Mouse (Mus musculus) lung, postnatal 4 days (tissue): ENCODE data around the gene Ilf2.
A peak's percentile ranks its signal among the peaks of the same experiment; 100 is the strongest.

Experiments
- DNase-seq, 2 experiments: peaks; one replicate each; pipeline ENCODE4 v3.0.0; 2021

The Ilf2 gene

DNA sequence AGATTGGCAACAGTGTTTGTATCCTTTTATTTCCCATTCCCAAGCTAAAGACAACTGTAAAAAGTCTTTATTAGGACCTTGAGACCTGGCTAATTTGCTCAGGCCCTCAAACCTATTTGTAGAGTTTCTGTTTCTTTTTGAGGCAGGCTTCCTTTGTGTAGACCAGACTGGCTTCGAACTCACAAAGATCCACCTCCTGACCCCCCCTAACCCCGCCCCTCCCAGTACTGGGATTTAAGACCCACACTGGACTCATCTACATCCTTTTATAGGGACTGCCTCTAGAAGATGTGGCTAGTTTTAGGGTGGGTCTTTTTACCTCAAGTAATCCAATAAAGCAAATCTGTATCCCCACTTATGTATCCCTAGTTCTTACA is 33.8 kb downstream of the Ilf2 start:
- DNase-seq = no peak

DNA sequence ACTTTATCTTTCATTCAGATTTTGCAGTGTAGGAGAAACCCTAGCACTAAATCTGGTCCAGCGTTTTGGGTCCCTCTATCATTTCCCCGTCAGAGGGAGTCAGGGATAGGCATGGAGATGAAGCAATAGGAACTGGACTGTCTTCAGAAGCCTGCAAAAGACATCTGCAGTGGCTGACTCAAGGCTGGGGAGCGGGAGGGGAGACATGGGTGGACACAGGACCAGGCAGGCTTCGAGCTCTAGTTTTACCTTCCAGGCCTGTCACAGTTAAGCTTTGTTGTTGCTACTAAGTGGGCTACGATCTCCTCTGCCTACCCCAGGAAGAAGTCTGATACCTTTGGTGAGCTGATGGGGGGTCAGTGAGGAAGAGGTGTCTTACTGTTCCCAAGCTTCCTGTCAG is 36.4 kb downstream of the Ilf2 start:
- no peak for DNase-seq

DNA sequence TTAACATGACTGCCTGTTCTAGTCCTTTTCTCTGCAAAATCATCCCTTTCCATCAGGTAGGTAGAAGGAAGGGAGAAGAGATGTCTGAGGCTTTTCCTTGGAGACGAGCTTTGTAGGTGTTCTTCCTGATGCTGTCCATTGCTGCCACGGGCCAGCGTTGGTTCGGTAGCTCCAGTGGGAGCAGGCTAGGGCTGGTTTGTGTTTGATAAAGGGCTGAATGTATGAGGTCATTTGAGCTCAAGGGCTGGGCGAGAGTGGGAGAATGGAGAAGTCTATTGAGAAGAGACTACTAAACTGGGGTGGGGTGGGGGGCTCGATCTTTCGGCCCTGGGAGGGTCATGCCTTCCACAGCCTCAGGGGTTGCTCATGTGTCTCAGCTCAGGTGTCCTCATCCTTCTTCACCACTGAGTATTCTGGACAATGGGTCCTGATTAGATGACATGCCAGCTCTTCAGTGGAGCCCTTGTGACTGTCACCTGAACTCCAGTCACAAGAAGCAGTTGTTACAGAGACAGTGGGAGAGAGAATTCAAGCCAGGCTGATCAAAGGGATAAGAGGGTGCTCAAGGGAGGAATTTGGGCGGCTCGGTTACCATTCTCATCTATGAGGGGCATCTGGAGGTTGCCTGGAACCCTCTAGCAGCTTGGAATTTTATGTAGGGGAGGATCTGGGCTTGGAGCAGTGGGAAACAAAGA is 37.2 kb downstream of the Ilf2 start:
- no peak for DNase-seq

DNA sequence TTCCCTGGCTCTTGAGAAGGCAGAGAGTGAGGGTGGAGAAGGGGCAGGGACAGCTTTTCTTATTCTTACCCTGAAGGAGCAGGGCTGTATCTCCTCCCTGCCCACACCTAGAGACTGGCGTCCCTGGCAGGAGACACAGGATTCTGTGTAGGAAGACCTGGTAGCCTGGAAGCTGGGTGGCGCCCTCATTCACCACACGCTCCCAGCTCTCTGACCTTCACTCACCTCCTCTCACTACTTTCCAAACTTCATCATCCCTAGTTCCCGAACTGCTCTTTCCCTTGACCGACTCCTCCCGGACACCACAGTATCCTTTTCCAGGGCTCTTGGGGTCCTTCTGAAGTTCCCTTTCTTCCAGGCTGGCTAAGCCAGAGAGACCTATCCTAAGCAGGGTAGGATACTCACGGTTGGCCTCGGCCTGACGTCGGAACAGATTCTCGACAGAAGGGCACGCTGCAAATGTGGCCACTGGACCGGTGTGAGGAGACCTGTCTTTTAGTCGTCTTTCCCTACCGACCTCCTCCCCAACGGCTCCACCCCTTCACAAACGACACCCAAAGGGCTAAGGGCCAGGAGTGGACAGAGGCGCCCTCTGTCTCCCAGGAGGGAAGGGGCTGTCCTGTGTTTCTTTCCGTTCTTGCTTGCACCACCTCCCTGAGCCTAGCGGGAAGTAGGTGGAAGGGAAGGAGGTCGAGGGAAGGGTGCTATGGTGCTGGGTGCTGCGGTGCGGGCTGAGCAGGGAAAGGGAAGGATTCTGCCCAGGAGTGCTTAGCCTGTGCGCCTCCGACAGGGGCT is 38.1 kb downstream of the Ilf2 start, which contains the start of the genes S100a1 and S100a13:
Gene S100a1, minus strand, starts transcription at position 597 of the 795 bp plus-strand sequence.
Gene S100a13, plus strand, starts transcription at position 640 of the 795 bp plus-strand sequence.
- peak; percentile 83 to 85 for DNase-seq

DNA sequence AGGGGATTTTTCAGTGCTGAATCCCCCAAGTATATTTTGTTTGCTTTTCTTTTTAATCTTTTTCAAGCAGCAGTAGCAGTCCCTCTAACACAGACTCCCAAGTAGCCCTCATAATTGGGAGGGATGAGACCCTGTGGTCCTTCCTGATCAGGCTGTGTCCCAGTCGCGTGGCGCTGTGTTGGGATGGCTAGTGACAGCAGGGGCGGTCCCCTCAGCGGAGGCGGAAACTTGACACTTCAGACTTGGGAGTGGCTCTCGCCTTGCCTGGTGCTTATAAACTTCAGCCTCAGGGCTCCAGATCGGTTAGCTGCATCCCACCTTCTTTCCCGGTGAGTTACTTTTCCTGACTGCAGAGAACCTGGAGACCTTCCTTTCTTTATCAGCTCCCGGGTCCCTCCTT is 38.8 kb downstream of the Ilf2 start:
- peak; percentile 81 to 83 for DNase-seq

DNA sequence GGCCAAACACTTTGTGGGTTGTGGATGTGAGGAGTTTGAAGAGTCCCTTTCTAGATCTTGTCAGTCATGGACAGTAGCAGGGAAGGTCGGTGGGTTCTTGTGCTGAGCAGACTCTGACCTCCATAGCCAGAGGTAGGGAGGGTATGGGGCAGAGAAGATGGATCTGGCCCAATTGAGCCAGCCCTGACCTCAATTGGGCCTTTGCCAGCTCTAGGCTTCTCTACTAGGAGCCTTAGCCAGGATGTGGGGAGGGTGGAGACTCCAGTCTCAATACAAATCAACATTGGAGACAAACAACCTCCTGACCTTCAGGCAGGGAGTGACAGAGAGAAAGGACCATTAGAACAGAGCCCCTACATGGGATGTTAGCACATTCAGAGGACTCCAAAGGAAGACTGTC is 39.3 kb downstream of the Ilf2 start:
- DNase-seq = peak; percentile 53 to 54

DNA sequence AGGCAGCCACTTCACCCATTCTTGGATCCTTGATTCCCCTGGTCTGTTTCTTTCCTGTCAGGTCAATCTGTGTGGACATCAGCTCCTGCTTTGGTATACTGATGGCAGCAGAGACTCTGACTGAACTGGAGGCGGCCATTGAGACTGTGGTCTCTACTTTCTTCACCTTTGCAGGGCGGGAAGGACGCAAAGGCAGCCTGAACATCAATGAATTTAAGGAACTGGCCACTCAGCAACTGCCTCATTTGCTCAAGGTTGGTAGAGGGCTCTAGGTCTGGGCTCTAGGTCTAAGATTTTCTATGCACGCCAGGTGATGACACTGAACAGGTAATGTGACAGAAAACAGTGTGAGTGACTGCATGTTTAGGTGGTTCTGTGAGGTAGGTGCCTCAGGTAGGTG is 39.9 kb downstream of the Ilf2 start:
- DNase-seq = no peak

DNA sequence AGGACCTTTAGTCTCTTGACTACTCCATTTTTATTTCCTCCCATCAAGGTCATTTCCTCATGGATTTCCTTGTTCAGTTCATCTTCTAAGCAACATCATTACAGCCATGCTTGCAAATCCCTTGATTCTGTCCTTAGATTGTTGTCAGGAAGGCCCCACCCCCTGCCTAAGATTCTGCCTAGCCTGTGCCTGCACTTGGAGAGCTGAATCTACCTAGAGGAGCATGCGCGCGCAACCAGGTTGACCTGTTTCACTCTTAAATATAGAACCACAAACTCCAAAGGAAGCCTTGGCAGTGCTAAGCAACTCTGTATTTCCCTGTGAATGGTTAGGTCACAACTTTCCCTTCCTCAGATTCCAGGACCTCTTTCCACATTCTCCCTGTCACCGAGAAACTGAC is 41.8 kb downstream of the Ilf2 start:
- no peak for DNase-seq

DNA sequence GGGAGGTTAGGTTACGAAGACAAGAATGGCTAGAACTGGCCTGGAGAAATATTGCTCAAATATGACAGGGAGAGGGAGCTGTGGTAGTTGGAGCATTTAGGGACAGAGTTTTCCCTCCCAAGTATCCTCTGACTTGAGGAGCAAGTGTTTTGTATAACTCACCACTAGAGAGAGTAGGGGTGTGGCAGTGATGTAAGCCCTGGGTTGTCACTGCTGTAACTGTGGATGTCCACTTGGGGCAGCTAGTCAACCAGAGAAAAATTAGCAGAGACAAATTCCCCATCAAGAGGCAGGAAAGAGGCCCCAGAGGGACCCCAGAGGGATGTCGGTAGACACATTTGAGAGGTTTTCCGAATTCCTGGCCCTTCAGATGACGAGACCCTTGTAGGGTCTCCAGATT is 49.5 kb downstream of the Ilf2 start:
- peak; percentile 57 to 63 for DNase-seq

DNA sequence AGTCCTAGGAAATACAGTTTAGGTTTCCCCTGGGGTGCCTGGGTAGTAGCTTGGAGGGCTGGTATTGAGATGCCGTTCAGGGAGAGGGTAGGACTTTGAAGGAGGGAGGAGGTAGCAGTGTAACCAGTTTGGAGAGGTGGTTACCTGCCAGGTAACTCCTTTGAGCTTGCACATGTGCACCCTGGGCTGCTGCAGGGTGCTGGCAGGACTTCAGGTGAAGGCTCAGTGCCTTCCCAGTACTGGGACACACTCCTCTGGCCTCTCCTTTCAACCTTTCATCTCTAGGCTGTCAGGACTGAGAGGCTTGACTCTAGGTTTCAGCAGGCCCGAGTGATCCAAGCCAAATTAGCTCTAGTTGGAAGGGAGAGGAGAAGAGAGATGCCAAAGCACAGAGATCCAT is 50.1 kb downstream of the Ilf2 start:
- no peak for DNase-seq

DNA sequence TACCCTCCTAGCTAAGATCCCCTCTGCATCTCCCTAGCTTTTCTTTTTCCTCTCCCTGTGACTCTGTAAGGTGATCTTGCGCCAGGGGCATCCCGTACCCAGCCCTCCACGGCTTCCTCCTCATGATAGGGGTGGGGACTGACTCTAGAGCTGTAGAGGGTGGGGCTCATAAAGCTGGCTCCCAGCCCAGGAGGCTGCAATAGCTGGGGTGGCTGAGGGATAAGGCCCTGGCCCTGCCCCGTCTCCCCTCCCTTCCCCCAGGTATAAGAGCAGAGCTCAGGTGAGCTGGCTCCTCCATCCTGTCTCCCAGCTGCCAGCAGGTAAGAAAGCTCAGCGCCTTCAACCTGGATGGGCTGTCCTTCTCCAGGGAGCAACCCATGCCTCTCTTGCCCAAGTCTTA is 50.7 kb downstream of the Ilf2 start, which contains the start of gene S100a14:
Gene S100a14, plus strand, starts transcription at position 277 of the 400 bp plus-strand sequence.
- peak; percentile 73 to 86 for DNase-seq

DNA sequence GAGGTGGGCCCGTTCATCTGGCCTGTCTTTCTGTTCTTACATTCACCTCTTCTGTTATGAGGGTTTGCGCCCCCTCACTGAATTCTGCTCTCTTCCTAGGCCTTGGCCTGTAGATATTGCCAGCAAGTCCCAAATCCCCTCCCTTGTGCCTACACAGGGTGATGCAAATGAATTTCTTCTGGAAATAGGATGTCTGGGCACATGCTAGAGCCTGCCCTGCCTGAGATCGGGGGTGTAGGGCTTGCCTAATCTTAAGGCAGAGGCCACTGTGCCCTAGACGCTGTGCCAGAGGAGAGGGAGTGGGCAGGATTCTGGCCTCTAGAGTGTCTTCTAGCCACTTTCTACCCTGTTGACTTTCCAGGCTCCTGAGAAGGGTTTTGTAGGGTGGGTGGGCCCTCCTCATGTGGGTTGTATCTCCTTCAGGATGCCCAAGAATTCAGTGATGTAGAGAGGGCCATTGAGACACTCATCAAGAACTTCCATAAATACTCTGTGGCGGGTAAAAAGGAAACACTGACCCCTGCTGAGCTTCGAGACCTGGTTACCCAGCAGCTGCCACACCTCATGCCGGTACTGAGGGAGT is 51.5 kb downstream of the Ilf2 start:
- DNase-seq = no peak

DNA sequence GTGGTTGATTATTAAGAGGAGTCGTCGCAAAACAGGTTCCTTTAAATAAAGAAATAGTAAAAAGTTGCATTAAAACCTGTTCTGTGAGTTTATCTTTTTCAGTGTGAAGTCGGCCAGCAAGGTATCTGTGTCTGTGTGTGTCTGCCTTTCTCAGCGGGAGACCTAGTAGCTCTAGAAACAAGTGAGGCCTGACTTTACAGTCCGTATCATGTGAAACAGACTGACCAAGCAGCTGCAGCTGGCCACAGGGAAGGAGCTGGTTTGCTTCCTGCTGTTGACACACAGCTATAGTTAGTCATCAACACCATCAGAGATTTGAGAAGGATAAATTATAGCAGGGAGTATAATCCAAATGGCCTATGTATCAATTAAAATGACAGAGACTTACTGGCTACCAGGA is 55.8 kb downstream of the Ilf2 start:
- DNase-seq = no peak

DNA sequence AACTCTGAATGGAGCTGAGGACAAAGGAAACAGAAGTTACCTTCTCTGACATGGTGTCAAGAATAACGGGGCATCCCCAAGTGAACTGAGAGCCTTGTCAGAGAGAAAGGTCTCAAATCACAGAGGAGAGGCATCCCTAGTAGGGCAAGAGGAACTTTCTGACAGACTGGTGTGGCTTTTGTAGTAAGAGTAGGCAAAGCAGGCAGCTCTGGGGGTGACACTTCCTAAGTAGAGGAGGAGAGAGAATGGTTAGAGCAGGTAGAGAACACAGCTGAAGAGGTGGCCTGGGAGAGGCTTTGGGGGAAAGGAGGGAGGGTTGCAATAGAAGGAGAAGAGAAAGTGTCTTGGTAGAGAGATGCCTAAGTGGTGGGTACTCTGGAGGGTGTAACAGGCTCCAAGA is 59.5 kb downstream of the Ilf2 start:
- DNase-seq = no peak

DNA sequence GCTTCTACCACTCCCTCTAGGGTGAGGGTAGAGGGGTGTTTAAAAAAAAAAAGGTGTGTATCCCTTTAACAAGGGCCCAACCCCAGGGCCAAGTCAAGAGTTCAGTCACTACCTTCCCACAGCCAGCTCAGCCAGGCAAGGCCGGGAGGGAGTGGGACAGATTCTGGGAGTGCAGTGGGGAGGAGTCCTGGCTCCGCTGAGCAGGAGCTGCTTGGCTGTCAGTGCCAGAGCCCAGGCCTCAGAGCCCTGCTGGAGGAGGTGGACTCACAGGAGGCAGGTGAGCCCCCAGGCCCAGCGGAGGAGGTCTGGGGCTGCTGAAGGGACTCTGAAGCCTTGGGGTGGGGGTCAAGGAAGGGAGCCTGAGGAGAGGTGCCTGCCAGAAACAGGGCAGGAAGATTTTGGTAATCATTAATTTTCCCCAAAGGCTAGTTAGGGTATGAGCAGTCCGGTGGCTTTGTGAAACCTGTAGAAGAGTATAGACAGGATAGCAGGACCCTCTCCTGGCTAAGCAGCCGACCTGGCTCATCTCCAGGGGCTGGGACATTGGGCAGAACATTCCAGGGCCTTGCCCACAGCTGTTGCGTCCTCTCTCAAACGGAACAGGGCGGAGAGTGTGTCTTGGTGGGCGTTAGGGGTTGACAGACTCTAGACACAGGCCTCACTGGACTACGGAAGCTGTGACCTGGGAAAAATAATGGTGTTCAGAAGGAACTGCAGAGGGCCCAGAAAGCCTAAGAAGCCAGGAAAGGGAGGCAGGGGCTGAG is 61.4 kb downstream of the Ilf2 start, which contains the start of gene S100a16:
Gene S100a16, plus strand, starts transcription at position 114 of the 764 bp plus-strand sequence.
- DNase-seq = peak; percentile 78 to 85

DNA sequence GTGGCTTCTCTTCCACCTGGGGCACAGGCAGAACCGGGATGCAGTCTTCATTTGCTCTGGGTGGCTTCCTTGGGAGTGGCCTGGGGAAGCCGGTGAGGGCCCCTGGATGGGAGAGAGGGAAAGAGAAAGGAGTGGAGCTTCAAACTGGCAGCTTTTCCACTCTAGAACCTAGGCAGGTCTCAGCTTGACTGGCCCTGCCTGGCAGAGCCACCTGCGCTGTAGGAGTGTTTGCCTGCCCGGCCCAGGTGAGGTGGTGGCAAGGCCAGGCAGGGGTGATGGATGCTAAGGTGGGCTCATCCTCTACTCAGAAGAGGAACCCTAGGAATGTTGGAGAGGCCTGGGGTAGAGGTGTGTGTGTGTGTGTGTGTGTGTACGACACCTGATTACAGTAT is 62.0 kb downstream of the Ilf2 start:
- no peak for DNase-seq
